Mouse (Mus musculus): ENCODE measurements at regions not wholly inside any gene's neighbourhood (a gene's known extent, or its start where the extent isn't known, plus 50 kb on each side); places are given as distances from the start of the nearest gene placed in this dataset.

GRCm38 (mm10) chr13:11210109-11210508, 849.5 kb upstream of the Chrm3 start:
- H3K36me3 ChIP-seq (ENCODE audit: control insufficient read depth, insufficient read depth, low read length): no peaks in the 10 kb centered on the region
- H3K27ac ChIP-seq (ENCODE audit: low read length): no peak overlapping the region
- no peak overlapping the region for H3K4me2 ChIP-seq (replicated peaks; ENCODE audit: low read depth, low read length)
- H3K27me3 ChIP-seq (ENCODE audit: control insufficient read depth, insufficient read depth, low read length): no peaks in the 10 kb centered on the region
- H3K9me3 ChIP-seq (ENCODE audit: control insufficient read depth, low read depth, low read length): no peaks in the 10 kb centered on the region
- H3K9ac ChIP-seq (replicated peaks; ENCODE audit: low read depth, low read length): no peak overlapping the region
- ATAC-seq (ENCODE audit: insufficient number of reproducible peaks, insufficient read depth, low FRiP score, low read depth): no peak
- no peak overlapping the region for H3K4me3 ChIP-seq (ENCODE audit: low read depth, low read length)
- H3K4me1 ChIP-seq (ENCODE audit: control insufficient read depth, insufficient read depth, low read length): no peaks in the 10 kb centered on the region
- whole genome bisulfite sequencing: 90% methylated on average over 1 of the region's 1 CpGs

GRCm38 (mm10) chr13:11205216-11205786, 844.7 kb upstream of the Chrm3 start:
- 90% methylated on average over 6 of the region's 6 CpGs for WGBS
- ATAC-seq (ENCODE audit: insufficient number of reproducible peaks, insufficient read depth, low FRiP score, low read depth): no peak
- no peak overlapping the region for H3K27ac ChIP-seq (ENCODE audit: low read length)

GRCm38 (mm10) chr13:11201978-11202377, 841.3 kb upstream of the Chrm3 start:
- Histone ChIP-seq H3K9ac (replicated peaks; ENCODE audit: low read depth, low read length) (no peak overlapping the region), H3K4me1 (ENCODE audit: control insufficient read depth, insufficient read depth, low read length) (no peaks in the 10 kb centered on the region), H3K9me3 (ENCODE audit: control insufficient read depth, low read depth, low read length) (no peaks in the 10 kb centered on the region), H3K36me3 (ENCODE audit: control insufficient read depth, insufficient read depth, low read length) (no peaks in the 10 kb centered on the region), H3K27ac (ENCODE audit: low read length) (no peak overlapping the region), H3K4me2 (replicated peaks; ENCODE audit: low read depth, low read length) (no peak overlapping the region), H3K27me3 (ENCODE audit: control insufficient read depth, insufficient read depth, low read length) (no peaks in the 10 kb centered on the region), H3K4me3 (ENCODE audit: low read depth, low read length) (no peak overlapping the region)
- ATAC-seq (ENCODE audit: insufficient number of reproducible peaks, insufficient read depth, low FRiP score, low read depth): no peak

More at GRCm38 (mm10) chr13:11205216-11205786, 844.7 kb upstream of the Chrm3 start:
- no peak overlapping the region for H3K4me2 ChIP-seq (replicated peaks; ENCODE audit: low read depth, low read length)
- no peak overlapping the region for H3K4me3 ChIP-seq (ENCODE audit: low read depth, low read length)
- no peaks in the 10 kb centered on the region for H3K4me1 ChIP-seq (ENCODE audit: control insufficient read depth, insufficient read depth, low read length)
- H3K27me3 ChIP-seq (ENCODE audit: control insufficient read depth, insufficient read depth, low read length): no peaks in the 10 kb centered on the region
- H3K36me3 ChIP-seq (ENCODE audit: control insufficient read depth, insufficient read depth, low read length): no peaks in the 10 kb centered on the region
- H3K9ac ChIP-seq (replicated peaks; ENCODE audit: low read depth, low read length): no peak overlapping the region
- no peaks in the 10 kb centered on the region for H3K9me3 ChIP-seq (ENCODE audit: control insufficient read depth, low read depth, low read length)

GRCm38 (mm10) chr13:11192471-11192870, 831.8 kb upstream of the Chrm3 start:
- H3K4me1 ChIP-seq (ENCODE audit: control insufficient read depth, insufficient read depth, low read length): no peaks in the 10 kb centered on the region
- no peak overlapping the region for H3K27ac ChIP-seq (ENCODE audit: low read length)
- no peaks in the 10 kb centered on the region for H3K9me3 ChIP-seq (ENCODE audit: control insufficient read depth, low read depth, low read length)
- ATAC-seq (ENCODE audit: insufficient number of reproducible peaks, insufficient read depth, low FRiP score, low read depth): no peak
- no peak overlapping the region for H3K4me3 ChIP-seq (ENCODE audit: low read depth, low read length)
- no peak overlapping the region for H3K4me2 ChIP-seq (replicated peaks; ENCODE audit: low read depth, low read length)
- 54% methylated on average over 8 of the region's 8 CpGs for WGBS
- no peaks in the 10 kb centered on the region for H3K27me3 ChIP-seq (ENCODE audit: control insufficient read depth, insufficient read depth, low read length)
- H3K36me3 ChIP-seq (ENCODE audit: control insufficient read depth, insufficient read depth, low read length): no peaks in the 10 kb centered on the region
- H3K9ac ChIP-seq (replicated peaks; ENCODE audit: low read depth, low read length): no peak overlapping the region

- Histone ChIP-seq H3K4me2 (replicated peaks; ENCODE audit: low read depth, low read length) (no peak overlapping the region), H3K27ac (ENCODE audit: low read length) (no peak overlapping the region), H3K9me3 (ENCODE audit: control insufficient read depth, low read depth, low read length) (no peaks in the 10 kb centered on the region), H3K4me1 (ENCODE audit: control insufficient read depth, insufficient read depth, low read length) (no peaks in the 10 kb centered on the region), H3K9ac (replicated peaks; ENCODE audit: low read depth, low read length) (no peak overlapping the region), H3K27me3 (ENCODE audit: control insufficient read depth, insufficient read depth, low read length) (no peaks in the 10 kb centered on the region), H3K4me3 (ENCODE audit: low read depth, low read length) (no peak overlapping the region), H3K36me3 (ENCODE audit: control insufficient read depth, insufficient read depth, low read length) (no peaks in the 10 kb centered on the region)
- no peak for ATAC-seq (ENCODE audit: insufficient number of reproducible peaks, insufficient read depth, low FRiP score, low read depth)
These were observed 820.5 kb upstream of the Chrm3 start for GRCm38 (mm10) chr13:11181191-11181590.

- no peak for ATAC-seq (ENCODE audit: insufficient number of reproducible peaks, insufficient read depth, low FRiP score, low read depth)
- no peaks in the 10 kb centered on the region for H3K27me3 ChIP-seq (ENCODE audit: control insufficient read depth, insufficient read depth, low read length)
- WGBS: 86% methylated on average over 1 of the region's 1 CpGs
- no peak overlapping the region for H3K9ac ChIP-seq (replicated peaks; ENCODE audit: low read depth, low read length)
- H3K4me1 ChIP-seq (ENCODE audit: control insufficient read depth, insufficient read depth, low read length): no peaks in the 10 kb centered on the region
- H3K4me2 ChIP-seq (replicated peaks; ENCODE audit: low read depth, low read length): no peak overlapping the region
- no peak overlapping the region for H3K4me3 ChIP-seq (ENCODE audit: low read depth, low read length)
- H3K36me3 ChIP-seq (ENCODE audit: control insufficient read depth, insufficient read depth, low read length): no peaks in the 10 kb centered on the region
- H3K27ac ChIP-seq (ENCODE audit: low read length): no peak overlapping the region
- H3K9me3 ChIP-seq (ENCODE audit: control insufficient read depth, low read depth, low read length): no peaks in the 10 kb centered on the region
These were observed 819.7 kb upstream of the Chrm3 start for GRCm38 (mm10) chr13:11180356-11180755.

- Histone ChIP-seq H3K36me3 (ENCODE audit: control insufficient read depth, insufficient read depth, low read length) (no peaks in the 10 kb centered on the region), H3K4me3 (ENCODE audit: low read depth, low read length) (no peak overlapping the region), H3K27ac (ENCODE audit: low read length) (no peak overlapping the region), H3K4me1 (ENCODE audit: control insufficient read depth, insufficient read depth, low read length) (no peaks in the 10 kb centered on the region), H3K27me3 (ENCODE audit: control insufficient read depth, insufficient read depth, low read length) (no peaks in the 10 kb centered on the region), H3K9me3 (ENCODE audit: control insufficient read depth, low read depth, low read length) (no peaks in the 10 kb centered on the region), H3K4me2 (replicated peaks; ENCODE audit: low read depth, low read length) (no peak overlapping the region), H3K9ac (replicated peaks; ENCODE audit: low read depth, low read length) (no peak overlapping the region)
- no peak for ATAC-seq (ENCODE audit: insufficient number of reproducible peaks, insufficient read depth, low FRiP score, low read depth)
- WGBS: 91% methylated on average over 2 of the region's 2 CpGs
These were observed 817.9 kb upstream of the Chrm3 start for GRCm38 (mm10) chr13:11178586-11178985.

- no peak for ATAC-seq (ENCODE audit: insufficient number of reproducible peaks, insufficient read depth, low FRiP score, low read depth)
- H3K4me3 ChIP-seq (ENCODE audit: low read depth, low read length): no peak overlapping the region
- 82% methylated on average over 6 of the region's 6 CpGs for WGBS
These were observed 817.2 kb upstream of the Chrm3 start for GRCm38 (mm10) chr13:11177642-11178420.

GRCm38 (mm10) chr13:11167115-11167514, 806.5 kb upstream of the Chrm3 start:
- Histone ChIP-seq H3K9ac (replicated peaks; ENCODE audit: low read depth, low read length) (no peak overlapping the region), H3K36me3 (ENCODE audit: control insufficient read depth, insufficient read depth, low read length) (no peaks in the 10 kb centered on the region), H3K4me2 (replicated peaks; ENCODE audit: low read depth, low read length) (no peak overlapping the region), H3K9me3 (ENCODE audit: control insufficient read depth, low read depth, low read length) (no peaks in the 10 kb centered on the region), H3K27me3 (ENCODE audit: control insufficient read depth, insufficient read depth, low read length) (no peaks in the 10 kb centered on the region), H3K27ac (ENCODE audit: low read length) (no peak overlapping the region), H3K4me3 (ENCODE audit: low read depth, low read length) (no peak overlapping the region), H3K4me1 (ENCODE audit: control insufficient read depth, insufficient read depth, low read length) (no peaks in the 10 kb centered on the region)
- 53% methylated on average over 5 of the region's 5 CpGs for WGBS
- ATAC-seq (ENCODE audit: insufficient number of reproducible peaks, insufficient read depth, low FRiP score, low read depth): peak; percentile 63; the same call in 1 of the 2 replicates

More at GRCm38 (mm10) chr13:11177642-11178420, 817.2 kb upstream of the Chrm3 start:
- Histone ChIP-seq H3K9ac (replicated peaks; ENCODE audit: low read depth, low read length) (no peak overlapping the region), H3K4me1 (ENCODE audit: control insufficient read depth, insufficient read depth, low read length) (no peaks in the 10 kb centered on the region), H3K27me3 (ENCODE audit: control insufficient read depth, insufficient read depth, low read length) (no peaks in the 10 kb centered on the region), H3K36me3 (ENCODE audit: control insufficient read depth, insufficient read depth, low read length) (no peaks in the 10 kb centered on the region), H3K9me3 (ENCODE audit: control insufficient read depth, low read depth, low read length) (no peaks in the 10 kb centered on the region), H3K27ac (ENCODE audit: low read length) (no peak overlapping the region), H3K4me2 (replicated peaks; ENCODE audit: low read depth, low read length) (no peak overlapping the region)

Measured in stomach, embryonic 14.5 days (tissue).